ENCODE assay signal across 8 mouse cellular contexts in genomic region chr5:141240441-141240840, GRCm38 (mm10). TPM values are rescaled to one million over a fixed set of nuclear protein-coding genes. Genes with fewer than 3 reads are reported as not detected.
DNase-seq lines count a peak whose midpoint lies in the region; ATAC-seq and TF ChIP-seq lines count a peak whose summit lies in the region.

No protein-coding gene starts in this region.

- no peaks in the 10 kb centered on the region for H3K36me3 ChIP-seq in heart, embryonic 10.5 days
- no peaks in the 10 kb centered on the region for H3K36me3 ChIP-seq in limb, embryonic 14.5 days (ENCODE audit: control insufficient read depth, insufficient read depth, low read length)
- H3K36me3 ChIP-seq in small intestine, adult 2 months (ENCODE audit: control insufficient read depth, insufficient read depth, low read length): no peaks in the 10 kb centered on the region

- TF ChIP-seq POLR2A in limb, embryonic 14.5 days (IDR thresholded peaks at IDR 0.05; ENCODE audit: borderline replicate concordance, extremely low read depth, insufficient read depth, insufficient read length): no peak
- TF ChIP-seq POLR2A in small intestine, adult 2 months (IDR thresholded peaks at IDR 0.05; ENCODE audit: low read depth, low read length): no peak

- peak overlapping the region; percentile 86 for H3K4me3 ChIP-seq in heart, embryonic 10.5 days
- H3K4me3 ChIP-seq in limb, embryonic 14.5 days (replicated peaks; ENCODE audit: low read length): peak overlapping the region; percentile 66
- H3K4me3 ChIP-seq in small intestine, adult 2 months (ENCODE audit: low read depth, low read length): peak overlapping the region; percentile 67; the same call in 1 of the 2 replicates

- H3K4me2 ChIP-seq in limb, embryonic 14.5 days (replicated peaks; ENCODE audit: low read depth, low read length, severe bottlenecking): peak overlapping the region; percentile 96

- no peak for TF ChIP-seq CTCF in small intestine, adult 2 months (IDR thresholded peaks at IDR 0.05; ENCODE audit: extremely low read depth, insufficient read length, insufficient replicate concordance, low read depth, low read length)

- H3K27ac ChIP-seq in heart, embryonic 10.5 days: peak overlapping the region; percentile 90
- H3K27ac ChIP-seq in limb, embryonic 14.5 days (replicated peaks; ENCODE audit: low read depth, low read length): no peak overlapping the region
- no peak overlapping the region for H3K27ac ChIP-seq in small intestine, adult 2 months (ENCODE audit: insufficient read depth, low read depth, low read length)

- no peaks in the 10 kb centered on the region for H3K9me3 ChIP-seq in heart, embryonic 10.5 days
- no peaks in the 10 kb centered on the region for H3K9me3 ChIP-seq in limb, embryonic 14.5 days (ENCODE audit: control insufficient read depth, low read length)

- H3K4me1 ChIP-seq in heart, embryonic 10.5 days: peaks cover 38% of the 10 kb centered on the region
- H3K4me1 ChIP-seq in limb, embryonic 14.5 days (ENCODE audit: control insufficient read depth, insufficient read depth, low read length): peaks cover 35% of the 10 kb centered on the region
- 0 out of 2 replicates have a peak, but pooled peaks cover 3% of the 10 kb centered on the region for H3K4me1 ChIP-seq in small intestine, adult 2 months (ENCODE audit: control insufficient read depth, insufficient read depth, insufficient read length, low read length)

- DNase-seq in CD4-positive, CD25-positive, alpha-beta regulatory T cell, adult 2 months (ENCODE audit: low read depth, low spot score): peak; percentile 3
- peak; percentile 10 for DNase-seq in Muller cell, postnatal 12 days (ENCODE audit: inconsistent ontology term)
- DNase-seq in heart, embryonic 10.5 days (ENCODE audit: low spot score): no peak
- peak; percentile 26 for DNase-seq in limb, embryonic 14.5 days (ENCODE audit: low spot score)
- no peak for DNase-seq in spleen, postnatal 4 days (ENCODE audit: low spot score in 2 of 2)

- no peak for ATAC-seq in CD4-positive, CD25-positive, alpha-beta regulatory T cell, adult 4 months
- 0 out of 2 replicates have a peak, but pooled peaks have one; percentile 9 for ATAC-seq in limb, embryonic 14.5 days (ENCODE audit: low FRiP score, low read depth)
- no peak for ATAC-seq in cerebellum, adult (ENCODE audit: insufficient number of reproducible peaks, low FRiP score, low TSS enrichment)

- H3K27me3 ChIP-seq in heart, embryonic 10.5 days (ENCODE audit: insufficient read depth, poor library complexity, severe bottlenecking): peaks cover 28% of the 10 kb centered on the region
- peaks cover 16% of the 10 kb centered on the region for H3K27me3 ChIP-seq in limb, embryonic 14.5 days (ENCODE audit: control insufficient read depth, insufficient read depth, low read length)
- H3K27me3 ChIP-seq in small intestine, adult 2 months (ENCODE audit: control insufficient read depth, insufficient read depth, low read length): peaks cover 36% of the 10 kb centered on the region

- peak overlapping the region; percentile 41; the same call in 1 of the 2 replicates for H3K9ac ChIP-seq in limb, embryonic 14.5 days (ENCODE audit: low read depth, low read length, severe bottlenecking)

- WGBS in heart, embryonic 10.5 days: under 1% methylated on average over 10 of the region's 10 CpGs
- 0% methylated on average over 10 of the region's 10 CpGs for WGBS in limb, embryonic 14.5 days
- 3% methylated on average over 10 of the region's 10 CpGs for WGBS in small intestine, adult 2 months

RNA-seq across cellular contexts. Expression of gene Sdk1, which starts 0.8 kb away (rescaled TPM):
- polyA plus RNA-seq in CD4-positive, CD25-positive, alpha-beta regulatory T cell, adult 4 months (2017; shearing (Covaris generic)): not detected
- 3.1 and 4.6 TPM in 2 replicates for polyA plus RNA-seq in heart, embryonic 10.5 days (2016; fragmentation: Nextera tagmentation; extraction: Ambion mirVana)
- polyA plus RNA-seq in limb, embryonic 14.5 days (2012; rRNA removed): 7.2 and 8.3 TPM in 2 replicates
- 2.8 and 3.6 TPM in 2 replicates for polyA plus RNA-seq in limb, embryonic 14.5 days (2014; fragmentation: Nextera tagmentation; extraction: Ambion mirVana)
- polyA plus RNA-seq in small intestine, adult 2 months (2012; rRNA removed): 0.70 and 1.0 TPM in 2 replicates

Comparison
In these comparisons a context has a peak if more than half of its experiments do, and no peak if none do; other contexts are left out.
1. DNase-seq: peak in CD4-positive, CD25-positive, alpha-beta regulatory T cell, adult 2 months (single experiment), Muller cell, postnatal 12 days (single experiment) and limb, embryonic 14.5 days (single experiment); none in heart, embryonic 10.5 days (single experiment) and spleen, postnatal 4 days (0 of 2).
2. Peak in every context shown above with its lines, with median percentiles within 50 percentile points of each other: H3K4me3 ChIP-seq.